Mouse (Mus musculus) erythroblast, embryonic 14.5 days (primary cell): ENCODE results near the gene Arhgef3.

Experiments used
- GATA1 ChIP-seq: IDR thresholded peaks from 2 replicates; pipeline ENCODE4 v1.6.1; 2012; ENCODE audit warnings: low read length, inconsistent platforms, mixed read lengths
- TAL1 ChIP-seq: IDR thresholded peaks from 3 replicates; pipeline ENCODE4 v1.6.1; 2012; ENCODE audit warnings: low read length, inconsistent platforms, mixed read lengths

DNA sequence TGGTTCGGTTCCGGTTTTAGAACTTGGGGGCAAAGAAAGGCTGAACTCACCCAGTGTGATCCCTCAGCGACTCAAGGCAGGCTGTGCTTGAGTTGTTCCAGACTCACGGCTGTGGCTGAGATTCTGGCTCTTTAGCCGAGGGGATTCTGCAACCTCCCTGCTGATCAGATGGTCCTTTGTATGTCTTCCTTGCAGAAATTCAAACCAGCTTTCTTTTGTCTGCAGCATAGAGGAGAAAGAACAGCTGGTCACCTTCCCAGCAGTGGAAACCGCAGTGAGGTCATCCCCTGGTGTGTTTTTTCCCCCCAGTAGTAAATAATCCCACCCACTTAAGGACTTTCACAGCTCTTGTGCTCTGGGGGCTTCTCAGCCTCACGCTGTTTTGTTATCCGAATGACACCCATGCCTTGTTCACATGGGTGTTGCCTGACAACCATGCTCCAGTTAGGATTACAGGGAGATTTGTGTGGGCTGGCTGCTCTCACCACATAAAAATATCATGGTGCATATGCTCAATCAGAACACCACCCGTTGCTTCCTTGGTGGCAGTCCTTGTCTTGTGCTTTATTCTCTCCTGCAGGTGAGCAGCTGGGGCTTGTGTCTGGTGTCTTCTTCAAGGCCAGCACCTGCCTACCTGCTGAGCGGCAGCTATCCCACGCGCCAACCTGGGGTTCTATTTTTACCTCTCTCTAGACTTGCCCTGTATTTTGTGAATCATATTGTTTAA lies 8.8 kb upstream of the Arhgef3 start:
- TF ChIP-seq GATA1, result no peak
- no peak for TF ChIP-seq TAL1
